Mouse (Mus musculus): ENCODE measurements around the gene Pitpna.

- TF ChIP-seq POLR2A (IDR thresholded peaks at IDR 0.05; ENCODE audit: insufficient read depth, low read depth, low read length) (no peak), CTCF (IDR thresholded peaks at IDR 0.05) (no peak)
Measured at GRCm38 (mm10) chr11:75624102-75624554, 36.2 kb downstream of the Pitpna start.

Data from heart, adult 2 months (tissue).